Mouse (Mus musculus): ENCODE data around the gene Csrnp2. TPM values are rescaled to one million over a fixed set of nuclear protein-coding genes. Genes with fewer than 3 reads are reported as not detected.

Csrnp2 gene
- 36.0 and 37.7 TPM in 2 replicates for polyA plus RNA-seq (2012; rRNA removed)

GRCm38 (mm10) chr15:100495102-100495501 is at the start of gene Csrnp2:
Csrnp2 (minus strand) TSS chr15:100495488.

GRCm38 (mm10) chr15:100468295-100469188 is 26.7 kb downstream of the Csrnp2 start, which contains the start of gene Letmd1:
Letmd1 (plus strand) TSS chr15:100469023.

Other genes starting within 250 kb of the Csrnp2 start
- gene Tmprss12, start 214.7 kb downstream of the Csrnp2 start, polyA plus RNA-seq (2012; rRNA removed): not detected in 2 replicates
- gene Mettl7a1, start 191.3 kb downstream of the Csrnp2 start, polyA plus RNA-seq (2012; rRNA removed): 10.0 and 10.4 TPM in 2 replicates
- 0.05 and 0.09 TPM in 2 replicates for gene Mettl7a3, start 160.6 kb downstream of the Csrnp2 start, polyA plus RNA-seq (2012; rRNA removed)
- not detected in 2 replicates for gene Methig1, start 142.3 kb downstream of the Csrnp2 start, polyA plus RNA-seq (2012; rRNA removed)
- not detected in 2 replicates for gene Mettl7a2, start 142.3 kb downstream of the Csrnp2 start, polyA plus RNA-seq (2012; rRNA removed)
- gene Higd1c, start 130.9 kb downstream of the Csrnp2 start, polyA plus RNA-seq (2012; rRNA removed): not detected in 2 replicates
- gene Gm5475, start 73.3 kb downstream of the Csrnp2 start, polyA plus RNA-seq (2012; rRNA removed): 0.03 TPM in 1 of 2 replicates, not detected in the other
- 43.8 and 44.8 TPM in 2 replicates for gene Slc11a2, start 70.4 kb downstream of the Csrnp2 start, polyA plus RNA-seq (2012; rRNA removed)
- 82.2 and 85.7 TPM in 2 replicates for gene Letmd1, start 26.5 kb downstream of the Csrnp2 start, polyA plus RNA-seq (2012; rRNA removed)
- 26.2 and 26.5 TPM in 2 replicates for gene Tfcp2, start 56.5 kb upstream of the Csrnp2 start, polyA plus RNA-seq (2012; rRNA removed)
- 69.9 and 81.7 TPM in 2 replicates for gene Pou6f1, start 104.5 kb upstream of the Csrnp2 start, polyA plus RNA-seq (2012; rRNA removed)
- gene Dazap2, start 119.9 kb upstream of the Csrnp2 start, polyA plus RNA-seq (2012; rRNA removed): 114 and 118 TPM in 2 replicates
- gene Smagp, start 141.5 kb upstream of the Csrnp2 start, polyA plus RNA-seq (2012; rRNA removed): 3.6 and 4.2 TPM in 2 replicates
- 0.82 and 1.2 TPM in 2 replicates for gene Bin2, start 174.1 kb upstream of the Csrnp2 start, polyA plus RNA-seq (2012; rRNA removed)
- gene Cela1, start 192.4 kb upstream of the Csrnp2 start, polyA plus RNA-seq (2012; rRNA removed): 0.52 and 0.54 TPM in 2 replicates
- gene Galnt6, start 233.9 kb upstream of the Csrnp2 start, polyA plus RNA-seq (2012; rRNA removed): 0.19 and 0.37 TPM in 2 replicates

Data from central nervous system, embryonic 18 days (tissue).